Mouse (Mus musculus) CH12.LX (cell line): ENCODE results near the gene Pde4d.

Source experiments
- CHD2 ChIP-seq: IDR thresholded peaks from 2 replicates; pipeline ENCODE4 v1.6.1; 2011; ENCODE audit warnings: low read length, improper control_type of control experiment
- CTCF ChIP-seq, 2 experiments: IDR thresholded peaks in 1 of 2; conservative IDR thresholded peaks in 1 of 2; 2 replicates each; pipeline ENCODE4 v1.5.1; 2011 to 2012; ENCODE audit warnings: low read depth in 2 of 2, low read length in 2 of 2, improper control_type of control experiment in 1 of 2, inconsistent platforms in 1 of 2, mild to moderate bottlenecking in 1 of 2, moderate library complexity in 1 of 2
- MAX ChIP-seq: IDR thresholded peaks from 2 replicates; pipeline ENCODE4 v1.6.1; 2011; ENCODE audit warnings: low read length, improper control_type of control experiment
- ZMIZ1 ChIP-seq: IDR thresholded peaks from 2 replicates; pipeline ENCODE4 v1.6.1; 2012; ENCODE audit warnings: low read depth, mild to moderate bottlenecking, inconsistent platforms, low read length, improper control_type of control experiment

- TF ChIP-seq CHD2 (peak; percentile 18; the same call in 1 of the 2 replicates), MAX (no peak; the same call in 1 of the 2 replicates), ZMIZ1 (no peak), CTCF (conservative IDR thresholded peaks at IDR 0.05 in 1 of 2, IDR thresholded peaks at IDR 0.05 in 1 of 2; ENCODE audit: low read depth in 2 of 2, low read length in 2 of 2) (0 out of 4 replicates have a peak, but pooled peaks of 1 of the 2 experiments have one; percentile 15)
Observed at GRCm38 (mm10) chr13:108485036-108485435, 35.3 kb downstream of the Pde4d start.
